Mouse (Mus musculus): ENCODE results near the gene Lemd2.

DNA sequence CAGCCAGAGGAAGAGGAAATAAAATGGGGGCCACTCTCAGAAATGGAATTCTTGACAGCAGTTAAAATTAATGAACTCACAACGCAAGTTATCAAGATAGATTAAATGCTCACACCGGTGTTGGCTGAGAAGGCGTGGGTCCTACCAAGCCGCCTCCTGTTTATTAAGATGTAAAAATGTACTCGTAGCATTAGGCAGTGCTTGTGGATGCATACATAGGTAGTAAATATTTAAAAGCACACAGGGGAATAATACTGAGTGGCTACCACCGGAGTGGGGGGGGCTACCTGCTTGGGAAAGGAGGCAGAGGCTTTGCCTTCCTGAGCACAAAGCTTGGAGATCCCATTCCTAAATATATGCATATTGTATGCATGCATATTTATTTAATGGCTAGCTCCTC is 46.9 kb upstream of the Lemd2 start:
- TF ChIP-seq POLR2A (IDR thresholded peaks at IDR 0.05; ENCODE audit: borderline replicate concordance, control insufficient read depth, low read depth, low read length) (no peak), CTCF (IDR thresholded peaks at IDR 0.05; ENCODE audit: control insufficient read depth, insufficient read depth, low read length) (no peak)
